In the genomic region with DNA sequence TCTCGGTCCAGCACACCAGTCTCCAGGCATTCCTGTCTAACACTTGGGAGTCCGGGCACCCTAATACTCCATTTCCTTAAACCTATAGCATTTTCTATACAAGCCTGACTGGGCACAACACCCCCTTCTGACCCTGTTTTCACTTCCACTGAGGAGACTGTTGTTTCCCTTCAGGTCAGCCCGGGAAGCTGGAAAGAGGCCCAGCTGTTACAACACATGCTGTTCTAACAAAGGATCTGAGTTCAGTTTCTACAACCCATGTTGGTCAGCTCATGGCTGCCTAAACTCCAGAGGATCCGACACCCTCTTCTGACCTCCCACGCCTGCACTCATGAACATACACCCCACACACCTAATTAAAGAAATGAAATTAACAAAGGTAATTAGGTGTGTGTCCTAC, we compare ENCODE assay signal across 28 mouse cellular contexts. TPM values are rescaled to one million over a fixed set of nuclear protein-coding genes. Genes with fewer than 3 reads are reported as not detected.
DNase-seq lines count a peak whose midpoint lies in the region; ATAC-seq and TF ChIP-seq lines count a peak whose summit lies in the region.
"Had no signal": no experiment of that assay in that cellular context is flagged by ENCODE, and none has a peak within 500 bp of the region (broad histone marks: within the 10 kb centered on the region; RNA-seq: fewer than 3 reads in every experiment).

No protein-coding gene starts in this region.

- ATAC-seq in embryonic facial prominence, embryonic 14.5 days (ENCODE audit: low read depth), result no peak
- no peak for ATAC-seq in heart, embryonic 13.5 days (ENCODE audit: extremely low read depth, insufficient number of reproducible peaks, low FRiP score, low TSS enrichment)
- ATAC-seq in liver, embryonic 11.5 days (replicated peaks; ENCODE audit: low FRiP score), result no peak
- no peak for ATAC-seq in embryonic facial prominence, embryonic 15.5 days (ENCODE audit: insufficient number of reproducible peaks, low FRiP score, low TSS enrichment, low read depth)
- ATAC-seq: intestine, postnatal 0 days; liver, embryonic 12.5 days; liver, postnatal 0 days had no signal

- no peak overlapping the region for H3K9ac ChIP-seq in embryonic facial prominence, embryonic 14.5 days (ENCODE audit: low read depth, low read length)
- no peak overlapping the region for H3K9ac ChIP-seq in heart, embryonic 13.5 days
- no peak overlapping the region for H3K9ac ChIP-seq in liver, adult 2 months (ENCODE audit: low read depth, low read length)
- H3K9ac ChIP-seq in liver, embryonic 11.5 days (ENCODE audit: low read depth, low read length), result no peak overlapping the region
- H3K9ac ChIP-seq in embryonic facial prominence, embryonic 15.5 days, result no peak overlapping the region
- H3K9ac ChIP-seq: embryonic facial prominence, embryonic 12.5 days; forebrain, embryonic 12.5 days; hindbrain, embryonic 14.5 days; limb, embryonic 12.5 days; liver, embryonic 12.5 days; liver, postnatal 0 days; neural tube, embryonic 15.5 days had no signal

- no peaks in the 10 kb centered on the region for H3K79me2 ChIP-seq in liver, adult 2 months (ENCODE audit: control insufficient read depth, insufficient read depth, low read length)

- no peak for TF ChIP-seq CTCF in liver, adult 2 months (IDR thresholded peaks at IDR 0.05; ENCODE audit: low read depth, low read length)

- peaks cover 17% of the 10 kb centered on the region for H3K36me3 ChIP-seq in embryonic facial prominence, embryonic 14.5 days (ENCODE audit: control insufficient read depth, insufficient read depth, low read length)
- H3K36me3 ChIP-seq in embryonic facial prominence, embryonic 10.5 days (replicated peaks), result no peaks in the 10 kb centered on the region
- H3K36me3 ChIP-seq in heart, embryonic 13.5 days, result peaks cover 37% of the 10 kb centered on the region
- H3K36me3 ChIP-seq in liver, adult 2 months (ENCODE audit: control insufficient read depth, insufficient read depth, low read length), result peaks cover 8% of the 10 kb centered on the region
- H3K36me3 ChIP-seq in liver, embryonic 11.5 days (ENCODE audit: control insufficient read depth, insufficient read depth, low read length), result peaks cover 6% of the 10 kb centered on the region; the same call in 1 of the 2 replicates
- peaks cover 16% of the 10 kb centered on the region; the same call in 1 of the 2 replicates for H3K36me3 ChIP-seq in embryonic facial prominence, embryonic 15.5 days
- H3K36me3 ChIP-seq: forebrain, embryonic 12.5 days; neural tube, embryonic 15.5 days had no signal

- no peak overlapping the region for H3K4me2 ChIP-seq in embryonic facial prominence, embryonic 14.5 days (ENCODE audit: low read depth, low read length)
- H3K4me2 ChIP-seq in heart, embryonic 13.5 days, result no peak overlapping the region
- no peak overlapping the region for H3K4me2 ChIP-seq in liver, embryonic 11.5 days
- H3K4me2 ChIP-seq in embryonic facial prominence, embryonic 15.5 days (replicated peaks), result no peak overlapping the region
- H3K4me2 ChIP-seq: embryonic facial prominence, embryonic 12.5 days; forebrain, embryonic 12.5 days; hindbrain, embryonic 14.5 days; limb, embryonic 12.5 days; liver, embryonic 12.5 days; neural tube, embryonic 15.5 days had no signal

- DNase-seq in embryonic facial prominence, embryonic 14.5 days (ENCODE audit: low spot score), result no peak
- no peak for DNase-seq in embryonic facial prominence, embryonic 10.5 days (ENCODE audit: low spot score)
- no peak for DNase-seq in heart, postnatal 4 days
- peak; percentile 78 for DNase-seq in liver, adult 2 months (ENCODE audit: extremely low read depth, low read depth, low spot score)
- DNase-seq in liver, embryonic 11.5 days (ENCODE audit: low spot score), result no peak
- DNase-seq: adrenal gland, postnatal 10 days; cerebellum, adult 8-10 months; cerebellum, postnatal 36 days; gastrocnemius, postnatal 14 days; kidney, postnatal 14 days; liver, postnatal 0 days; midbrain, embryonic 14.5 days; retina, postnatal 1 day; right cerebral cortex, postnatal 14 days; thymus, postnatal 14 days had no signal

- no peaks in the 10 kb centered on the region for H3K27me3 ChIP-seq in embryonic facial prominence, embryonic 14.5 days (replicated peaks; ENCODE audit: control insufficient read depth, insufficient read depth, low read length)
- H3K27me3 ChIP-seq in embryonic facial prominence, embryonic 10.5 days (replicated peaks; ENCODE audit: low read depth, poor library complexity, severe bottlenecking), result no peaks in the 10 kb centered on the region
- no peaks in the 10 kb centered on the region for H3K27me3 ChIP-seq in heart, embryonic 13.5 days (replicated peaks)
- H3K27me3 ChIP-seq in liver, adult 2 months (ENCODE audit: control insufficient read depth, insufficient read depth, low read length), result no peaks in the 10 kb centered on the region
- H3K27me3 ChIP-seq in liver, embryonic 11.5 days (replicated peaks; ENCODE audit: control insufficient read depth, insufficient read depth, low read length), result no peaks in the 10 kb centered on the region
- no peaks in the 10 kb centered on the region for H3K27me3 ChIP-seq in embryonic facial prominence, embryonic 15.5 days
- H3K27me3 ChIP-seq: CH12.LX; embryonic facial prominence, embryonic 12.5 days; forebrain, embryonic 12.5 days; limb, embryonic 12.5 days; liver, embryonic 12.5 days; neural tube, embryonic 15.5 days had no signal

- no peaks in the 10 kb centered on the region for H3K9me3 ChIP-seq in embryonic facial prominence, embryonic 14.5 days (ENCODE audit: control insufficient read depth, low read length)
- no peaks in the 10 kb centered on the region for H3K9me3 ChIP-seq in embryonic facial prominence, embryonic 10.5 days
- no peaks in the 10 kb centered on the region for H3K9me3 ChIP-seq in heart, embryonic 13.5 days
- H3K9me3 ChIP-seq in liver, embryonic 11.5 days (ENCODE audit: control insufficient read depth, low read length), result no peaks in the 10 kb centered on the region
- H3K9me3 ChIP-seq in embryonic facial prominence, embryonic 15.5 days (replicated peaks), result no peaks in the 10 kb centered on the region
- H3K9me3 ChIP-seq: embryonic facial prominence, embryonic 12.5 days; forebrain, embryonic 12.5 days; limb, embryonic 12.5 days; liver, embryonic 12.5 days; neural tube, embryonic 15.5 days had no signal

- TF ChIP-seq POLR2A in liver, adult 2 months (IDR thresholded peaks at IDR 0.05; ENCODE audit: extremely low read depth, insufficient read depth, low read length), result no peak

- 0 out of 2 replicates have a peak overlapping the region, but pooled peaks have one; percentile 39 for H3K27ac ChIP-seq in embryonic facial prominence, embryonic 14.5 days (replicated peaks; ENCODE audit: low read depth, low read length)
- no peak overlapping the region for H3K27ac ChIP-seq in embryonic facial prominence, embryonic 10.5 days (replicated peaks)
- peak overlapping the region; percentile 55 for H3K27ac ChIP-seq in heart, embryonic 13.5 days (replicated peaks)
- no peak overlapping the region for H3K27ac ChIP-seq in liver, adult 2 months (replicated peaks; ENCODE audit: insufficient read depth, low read depth, low read length)
- H3K27ac ChIP-seq in liver, embryonic 11.5 days (ENCODE audit: low read depth, low read length), result no peak overlapping the region
- peak overlapping the region; percentile 41; the same call in 1 of the 2 replicates for H3K27ac ChIP-seq in embryonic facial prominence, embryonic 15.5 days (replicated peaks)
- H3K27ac ChIP-seq: embryonic facial prominence, embryonic 12.5 days; forebrain, embryonic 12.5 days; hindbrain, embryonic 14.5 days; left cerebral cortex, adult 2 months; limb, embryonic 12.5 days; liver, embryonic 12.5 days; macrophage; neural tube, embryonic 15.5 days had no signal

- no peak overlapping the region for H3K4me3 ChIP-seq in embryonic facial prominence, embryonic 14.5 days (ENCODE audit: low read depth, low read length)
- no peak overlapping the region for H3K4me3 ChIP-seq in embryonic facial prominence, embryonic 10.5 days
- H3K4me3 ChIP-seq in heart, embryonic 13.5 days, result no peak overlapping the region
- no peak overlapping the region for H3K4me3 ChIP-seq in liver, adult 2 months (ENCODE audit: insufficient read depth, low read depth, low read length)
- H3K4me3 ChIP-seq in liver, embryonic 11.5 days (ENCODE audit: low read depth, low read length), result no peak overlapping the region
- no peak overlapping the region for H3K4me3 ChIP-seq in embryonic facial prominence, embryonic 15.5 days (replicated peaks)
- H3K4me3 ChIP-seq: embryonic facial prominence, embryonic 12.5 days; erythroblast, embryonic 14.5 days; forebrain, embryonic 12.5 days; left cerebral cortex, adult 2 months; limb, embryonic 12.5 days; liver, embryonic 12.5 days; neural tube, embryonic 15.5 days had no signal

- 84% methylated on average over 5 of the region's 5 CpGs for WGBS in embryonic facial prominence, embryonic 14.5 days
- WGBS in embryonic facial prominence, embryonic 10.5 days, result 87% methylated on average over 5 of the region's 5 CpGs
- 82% methylated on average over 5 of the region's 5 CpGs for WGBS in heart, embryonic 13.5 days
- WGBS in liver, adult 2 months, result 57% methylated on average over 5 of the region's 5 CpGs
- 88% methylated on average over 5 of the region's 5 CpGs for WGBS in liver, embryonic 11.5 days
- 82% methylated on average over 5 of the region's 5 CpGs for WGBS in embryonic facial prominence, embryonic 15.5 days

- H3K4me1 ChIP-seq in embryonic facial prominence, embryonic 14.5 days (ENCODE audit: control insufficient read depth, insufficient read depth, low read length), result peaks cover 5% of the 10 kb centered on the region; the same call in 1 of the 2 replicates
- 0 out of 2 replicates have a peak, but pooled peaks cover 2% of the 10 kb centered on the region for H3K4me1 ChIP-seq in embryonic facial prominence, embryonic 10.5 days
- peaks cover 19% of the 10 kb centered on the region for H3K4me1 ChIP-seq in heart, embryonic 13.5 days
- no peaks in the 10 kb centered on the region for H3K4me1 ChIP-seq in liver, adult 2 months (ENCODE audit: control insufficient read depth, insufficient read depth, low read length)
- no peaks in the 10 kb centered on the region for H3K4me1 ChIP-seq in liver, embryonic 11.5 days (replicated peaks; ENCODE audit: control insufficient read depth, insufficient read depth, low read length)
- H3K4me1 ChIP-seq in embryonic facial prominence, embryonic 15.5 days, result peaks cover 10% of the 10 kb centered on the region
- H3K4me1 ChIP-seq: embryonic facial prominence, embryonic 12.5 days; forebrain, embryonic 12.5 days; limb, embryonic 12.5 days; liver, embryonic 12.5 days; neural tube, embryonic 15.5 days had no signal

RNA-seq across cellular contexts. Expression of a gene that starts 39.4 kb away (rescaled TPM):
- polyA plus RNA-seq in embryonic facial prominence, embryonic 14.5 days (2014; fragmentation: Nextera tagmentation; extraction: Ambion mirVana), result 19.7 and 21.2 TPM in 2 replicates
- polyA plus RNA-seq in embryonic facial prominence, embryonic 10.5 days (2016; fragmentation: Nextera tagmentation; extraction: Ambion mirVana), result 3.1 and 4.5 TPM in 2 replicates
- 11.3 and 12.8 TPM in 2 replicates for polyA plus RNA-seq in heart, embryonic 13.5 days (2015; fragmentation: Nextera tagmentation; extraction: Ambion mirVana)
- 10 to 100 TPM; 15.0 to 22.4 TPM for total RNA-seq in heart, postnatal 4 days (2021)
- total RNA-seq in liver, adult 2 months (2014; rRNA removed), result 7.3 and 7.5 TPM in 2 replicates
- 3.3 and 3.5 TPM in 2 replicates for polyA plus RNA-seq in liver, adult 2 months (2012; rRNA removed)
- 10.6 and 15.5 TPM in 2 replicates for polyA plus RNA-seq in liver, embryonic 11.5 days (2014; fragmentation: Nextera tagmentation; extraction: Ambion mirVana)
- polyA plus RNA-seq in embryonic facial prominence, embryonic 15.5 days (2015; fragmentation: Nextera tagmentation; extraction: Ambion mirVana), result 24.9 and 26.9 TPM in 2 replicates

Comparison
In these comparisons a context has a peak if more than half of its experiments do, and no peak if none do; other contexts are left out.
1. H3K27ac ChIP-seq: peak in embryonic facial prominence, embryonic 14.5 days (single experiment), heart, embryonic 13.5 days (single experiment) and embryonic facial prominence, embryonic 15.5 days (single experiment); none in embryonic facial prominence, embryonic 10.5 days (single experiment), liver, adult 2 months (single experiment) and liver, embryonic 11.5 days (single experiment).